Mouse (Mus musculus) kidney, embryonic 15.5 days (tissue): Measurements from ENCODE around the gene Myrip. TPM values are rescaled to one million over a fixed set of nuclear protein-coding genes. Genes with fewer than 3 reads are reported as not detected.
"Not testable (repeated sequence)": the region's sequence is repeated elsewhere in the genome, so short reads cannot be mapped to it uniquely, and the experiment has no call there.

Experiments
- ATAC-seq: fragments of 200-750 bp; cut with Nextera tagmentation; replicated peaks from 2 replicates; pipeline ENCODE4 v1.8.0; 2017; ENCODE audit warnings: moderate TSS enrichment; ENCODE audit not compliant: low FRiP score
- H3K27ac ChIP-seq: fragments of 300-500 bp; sonication (generic); 2 replicates; pipeline ENCODE4 v1.5.1; 2015; ENCODE audit warnings: mild to moderate bottlenecking, inconsistent platforms
- H3K27me3 ChIP-seq: fragments of 300-500 bp; sonication (generic); 2 replicates; pipeline ENCODE4 v1.6.1; 2015; ENCODE audit warnings: inconsistent platforms
- H3K36me3 ChIP-seq: fragments of 300-500 bp; sonication (generic); 2 replicates; pipeline ENCODE4 v1.6.1; 2015; ENCODE audit warnings: inconsistent platforms
- H3K4me1 ChIP-seq: fragments of 300-500 bp; sonication (generic); 2 replicates; pipeline ENCODE4 v1.6.1; 2015; ENCODE audit warnings: inconsistent platforms
- H3K4me2 ChIP-seq: fragments of 300-500 bp; sonication (generic); 2 replicates; pipeline ENCODE4 v1.6.1; 2015; ENCODE audit warnings: moderate library complexity, mild to moderate bottlenecking, inconsistent platforms
- H3K4me3 ChIP-seq: fragments of 300-500 bp; sonication (generic); replicated peaks from 2 replicates; pipeline ENCODE4 v1.5.1; 2015; ENCODE audit warnings: mild to moderate bottlenecking, inconsistent platforms
- H3K9ac ChIP-seq: fragments of 300-500 bp; sonication (generic); 2 replicates; pipeline ENCODE4 v1.6.1; 2015; ENCODE audit warnings: mild to moderate bottlenecking, inconsistent platforms
- H3K9me3 ChIP-seq: fragments of 300-500 bp; sonication (generic); replicated peaks from 2 replicates; pipeline ENCODE4 v1.6.1; 2016; ENCODE audit warnings: inconsistent platforms
- WGBS: fragments of 180-500 bp; shearing (Covaris S2); methylation state at CpG from one replicate; pipeline ENCODE4 v1.1.7; 2015; ENCODE audit warnings: mixed read lengths; 5-methylcytosine and 5-hydroxymethylcytosine counted together
- polyA plus RNA-seq: library from polyadenylated mRNA; unstranded; fragments of >200 nt; fragmentation: Nextera tagmentation; extraction: Ambion mirVana; gene quantifications from 2 replicates; pipeline ENCODE4 v1.2.1, GENCODE M21; 2015

Gene Myrip
- polyA plus RNA-seq, 1 experiment from 2014 or later = 0.35 TPM

- Histone ChIP-seq H3K4me1 (peaks cover 15% of the 10 kb centered on the region), H3K4me3 (no peak overlapping the region), H3K9ac (no peak overlapping the region), H3K4me2 (no peak overlapping the region), H3K27ac (no peak overlapping the region), H3K36me3 (no peaks in the 10 kb centered on the region), H3K27me3 (peaks cover 34% of the 10 kb centered on the region), H3K9me3 (peaks cover 6% of the 10 kb centered on the region; the same call in 1 of the 2 replicates)
- no peak for ATAC-seq
- whole genome bisulfite sequencing = 63% methylated on average over 2 of the region's 2 CpGs
Measured at GRCm38 (mm10) chr9:120299429-120299828, 1.9 kb upstream of the Myrip start.

DNA sequence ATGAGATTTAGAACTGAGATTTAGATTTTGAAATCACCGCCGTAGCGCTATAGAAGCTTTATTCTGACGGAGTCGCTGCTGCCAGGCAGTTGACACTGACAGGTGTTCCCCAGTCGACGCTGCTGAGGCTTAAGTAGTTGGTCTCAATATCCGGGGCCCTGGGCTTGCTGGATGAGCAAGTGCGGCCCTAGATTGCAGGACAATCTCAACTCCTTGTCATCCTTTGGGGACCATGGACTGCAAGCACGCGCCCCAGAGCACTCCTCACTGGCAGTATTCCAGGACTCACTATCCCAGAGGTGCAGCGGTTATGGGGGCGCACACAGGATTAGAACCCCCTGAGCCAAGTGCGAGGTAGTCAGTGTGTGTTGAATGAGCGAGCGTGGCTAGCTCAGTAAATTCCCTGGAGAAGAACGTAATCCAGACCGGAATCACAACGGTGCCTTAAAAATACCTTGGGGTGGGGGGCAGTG lies 1.7 kb downstream of the Myrip start:
- Histone ChIP-seq H3K4me2 (peak overlapping the region; percentile 96), H3K4me1 (peaks cover 19% of the 10 kb centered on the region), H3K4me3 (peak overlapping the region; percentile 58), H3K9ac (no peak overlapping the region), H3K27ac (no peak overlapping the region), H3K36me3 (no peaks in the 10 kb centered on the region), H3K9me3 (peaks cover 6% of the 10 kb centered on the region; the same call in 1 of the 2 replicates), H3K27me3 (peaks cover 67% of the 10 kb centered on the region)
- ATAC-seq = no peak
- WGBS = 8% methylated on average over 19 of the region's 19 CpGs

DNA sequence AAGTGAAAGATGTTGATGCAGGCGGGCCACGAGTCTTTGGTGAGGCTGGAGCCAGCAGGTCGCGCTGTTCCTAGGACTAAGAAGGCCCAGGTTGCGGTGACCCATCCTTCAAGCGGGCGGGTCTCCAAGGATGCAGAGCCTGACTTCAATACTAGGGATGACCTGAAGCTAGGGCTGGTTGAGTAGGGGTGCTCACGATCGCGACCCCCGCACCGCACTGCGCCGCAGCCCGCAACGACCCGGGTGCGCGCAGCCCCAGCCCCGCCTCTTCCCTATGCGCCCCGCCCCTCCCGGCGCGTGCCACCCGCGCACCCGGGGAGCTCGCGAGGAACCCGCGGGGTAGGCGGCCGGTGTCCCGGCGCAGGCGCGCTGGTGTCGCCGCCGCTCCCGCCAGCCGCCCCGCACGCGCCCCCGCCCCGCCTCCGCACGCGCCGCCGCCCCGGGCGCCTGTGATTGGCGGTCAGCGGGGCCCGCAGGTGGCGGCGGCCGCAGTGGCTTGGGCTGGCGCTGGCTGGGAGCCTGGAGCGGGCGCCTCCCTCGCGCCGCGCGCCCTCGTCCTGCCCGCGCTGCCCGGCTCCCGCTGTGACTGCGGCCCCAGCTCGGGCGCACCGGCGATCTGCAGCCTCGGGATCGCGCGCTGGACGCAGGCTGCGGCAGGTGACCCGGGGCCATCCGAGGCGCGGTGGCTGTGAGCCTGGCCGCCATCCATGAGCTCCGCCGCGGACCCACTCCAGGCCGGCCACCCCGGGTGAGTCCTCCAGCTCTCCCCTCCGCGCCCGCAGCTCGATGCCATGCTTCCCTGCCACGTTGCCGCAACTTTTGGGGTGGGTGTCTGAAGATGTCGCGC lies 2.4 kb downstream of the Myrip start:
- H3K4me2 ChIP-seq = peak overlapping the region; percentile 96
- peak overlapping the region; percentile 58 for H3K4me3 ChIP-seq
- under 1% methylated on average over 85 of the region's 103 CpGs for whole genome bisulfite sequencing
- peaks cover 19% of the 10 kb centered on the region for H3K4me1 ChIP-seq
- peak overlapping the region; percentile 12 for H3K9ac ChIP-seq
- H3K9me3 ChIP-seq = peaks cover 6% of the 10 kb centered on the region; the same call in 1 of the 2 replicates
- H3K27me3 ChIP-seq = peaks cover 71% of the 10 kb centered on the region
- ATAC-seq = peak; percentile 89
- H3K36me3 ChIP-seq = no peaks in the 10 kb centered on the region
- H3K27ac ChIP-seq = no peak overlapping the region

- peaks cover 19% of the 10 kb centered on the region for H3K4me1 ChIP-seq
- H3K4me3 ChIP-seq = peak overlapping the region; percentile 58
- 2% methylated on average over 54 of the region's 54 CpGs for WGBS
- peak overlapping the region; percentile 12 for H3K9ac ChIP-seq
- H3K9me3 ChIP-seq = peaks cover 6% of the 10 kb centered on the region; the same call in 1 of the 2 replicates
- H3K27me3 ChIP-seq = peaks cover 71% of the 10 kb centered on the region
- no peak for ATAC-seq
- H3K27ac ChIP-seq = no peak overlapping the region
- no peaks in the 10 kb centered on the region for H3K36me3 ChIP-seq
- peak overlapping the region; percentile 96 for H3K4me2 ChIP-seq
Measured at GRCm38 (mm10) chr9:120304300-120305137, 3.2 kb downstream of the Myrip start.

- Histone ChIP-seq H3K36me3 (no peaks in the 10 kb centered on the region), H3K27ac (no peak overlapping the region), H3K4me2 (no peak overlapping the region), H3K4me3 (no peak overlapping the region), H3K9ac (no peak overlapping the region), H3K27me3 (no peaks in the 10 kb centered on the region), H3K9me3 (no peaks in the 10 kb centered on the region), H3K4me1 (no peaks in the 10 kb centered on the region; the same call in 1 of the 2 replicates)
- WGBS = 50% methylated on average over 3 of the region's 3 CpGs
- ATAC-seq = no peak
Measured at GRCm38 (mm10) chr9:120315171-120315570, 13.9 kb downstream of the Myrip start.

GRCm38 (mm10) chr9:120319099-120319498 lies 17.8 kb downstream of the Myrip start:
- Histone ChIP-seq H3K4me2 (no peak overlapping the region), H3K9ac (no peak overlapping the region), H3K4me3 (no peak overlapping the region), H3K9me3 (no peaks in the 10 kb centered on the region), H3K27ac (no peak overlapping the region), H3K27me3 (no peaks in the 10 kb centered on the region), H3K4me1 (no peaks in the 10 kb centered on the region; the same call in 1 of the 2 replicates), H3K36me3 (no peaks in the 10 kb centered on the region)
- no peak for ATAC-seq
- WGBS = 82% methylated on average over 9 of the region's 9 CpGs

DNA sequence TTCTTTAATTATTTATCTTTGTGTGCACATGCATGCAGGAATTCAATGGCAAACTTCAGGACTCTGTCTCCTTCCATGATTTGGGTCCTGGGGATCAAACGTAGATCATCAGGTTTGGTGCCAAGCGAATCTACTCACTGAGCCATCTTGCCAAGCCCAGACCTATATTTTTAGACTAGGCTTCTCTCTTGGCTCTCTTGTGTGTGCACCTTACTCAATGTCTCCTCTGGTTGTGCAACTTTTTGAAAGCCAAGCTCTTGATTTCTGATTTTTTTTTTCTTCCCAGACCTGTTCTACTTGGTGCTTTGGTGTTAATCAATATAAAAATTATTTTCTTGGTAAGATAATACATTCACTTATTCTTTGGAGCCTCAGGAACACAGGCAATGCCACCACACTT lies 19.3 kb downstream of the Myrip start:
- 95% methylated on average over 2 of the region's 2 CpGs for WGBS

GRCm38 (mm10) chr9:120322702-120323426 lies 21.6 kb downstream of the Myrip start:
- Histone ChIP-seq H3K4me2 (no peak overlapping the region), H3K9ac (no peak overlapping the region), H3K36me3 (no peaks in the 10 kb centered on the region), H3K4me3 (no peak overlapping the region), H3K4me1 (no peaks in the 10 kb centered on the region), H3K9me3 (no peaks in the 10 kb centered on the region), H3K27me3 (no peaks in the 10 kb centered on the region), H3K27ac (no peak overlapping the region)
- 66% methylated on average over 15 of the region's 15 CpGs for WGBS
- ATAC-seq = no peak

More for the DNA sequence above, 19.3 kb downstream of the Myrip start:
- Histone ChIP-seq H3K4me2 (no peak overlapping the region), H3K9me3 (no peaks in the 10 kb centered on the region), H3K27me3 (no peaks in the 10 kb centered on the region), H3K27ac (no peak overlapping the region), H3K36me3 (no peaks in the 10 kb centered on the region), H3K9ac (no peak overlapping the region), H3K4me3 (no peak overlapping the region), H3K4me1 (no peaks in the 10 kb centered on the region)
- no peak for ATAC-seq

DNA sequence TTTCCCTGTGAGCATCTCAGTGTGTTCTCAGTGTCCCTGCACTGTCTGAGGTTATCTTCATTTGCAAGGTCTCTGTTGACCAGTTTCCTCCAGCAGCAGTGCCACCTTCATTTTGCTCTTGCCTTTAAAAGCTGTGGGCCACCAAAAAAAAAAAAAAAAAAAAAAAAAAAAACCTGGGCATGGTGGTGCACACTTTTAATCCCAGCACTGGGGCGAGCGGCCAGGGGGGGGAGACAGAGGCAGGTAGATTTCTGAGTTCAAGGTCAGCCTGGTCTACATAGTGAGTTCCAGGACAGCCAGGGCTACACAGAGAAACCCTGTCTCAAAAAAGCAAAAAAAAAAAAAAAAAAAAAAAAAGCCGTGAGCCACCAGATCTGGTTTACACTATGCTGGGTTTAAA lies 29.7 kb downstream of the Myrip start:
- not testable (repeated sequence) for ATAC-seq
- 78% methylated on average over 3 of the region's 3 CpGs for WGBS

DNA sequence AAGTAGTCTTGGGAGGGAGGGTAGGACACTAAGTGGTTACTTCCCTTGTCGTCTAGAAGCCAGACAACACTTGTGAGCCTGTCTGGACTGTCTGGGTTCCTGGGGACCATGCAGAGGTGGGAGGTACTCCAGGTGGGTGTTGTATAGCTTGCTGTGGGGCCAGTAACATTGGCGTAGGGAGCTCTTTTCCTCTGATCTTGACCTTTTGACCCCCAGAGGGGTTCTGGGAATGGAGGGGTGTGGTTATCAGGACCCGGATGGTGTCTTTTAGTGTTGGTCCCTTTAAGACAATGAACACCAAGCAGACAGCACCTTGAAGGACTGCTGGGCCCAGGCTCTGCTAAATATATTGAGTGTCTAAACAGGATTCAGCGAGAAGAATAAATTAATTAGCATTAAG lies 36.9 kb downstream of the Myrip start:
- Histone ChIP-seq H3K9me3 (no peaks in the 10 kb centered on the region), H3K4me2 (no peak overlapping the region), H3K36me3 (no peaks in the 10 kb centered on the region), H3K4me3 (no peak overlapping the region), H3K9ac (no peak overlapping the region), H3K27me3 (no peaks in the 10 kb centered on the region), H3K4me1 (no peaks in the 10 kb centered on the region), H3K27ac (no peak overlapping the region)
- WGBS = 46% methylated on average over 4 of the region's 4 CpGs
- ATAC-seq = no peak

More for the DNA sequence above, 29.7 kb downstream of the Myrip start:
- not testable (repeated sequence) for H3K9me3 ChIP-seq, H3K4me1 ChIP-seq, H3K27me3 ChIP-seq, H3K4me3 ChIP-seq, H3K4me2 ChIP-seq, H3K36me3 ChIP-seq, H3K27ac ChIP-seq, H3K9ac ChIP-seq

GRCm38 (mm10) chr9:120339975-120340695 lies 38.8 kb downstream of the Myrip start:
- no peak for ATAC-seq
- no peaks in the 10 kb centered on the region for H3K4me1 ChIP-seq
- 0 out of 2 replicates have a peak, but pooled peaks cover 5% of the 10 kb centered on the region for H3K27me3 ChIP-seq
- no peak overlapping the region for H3K4me3 ChIP-seq
- H3K27ac ChIP-seq = no peak overlapping the region
- H3K4me2 ChIP-seq = no peak overlapping the region
- H3K9me3 ChIP-seq = no peaks in the 10 kb centered on the region
- H3K9ac ChIP-seq = no peak overlapping the region
- H3K36me3 ChIP-seq = no peaks in the 10 kb centered on the region
- 67% methylated on average over 10 of the region's 10 CpGs for WGBS
